In the genomic region with DNA sequence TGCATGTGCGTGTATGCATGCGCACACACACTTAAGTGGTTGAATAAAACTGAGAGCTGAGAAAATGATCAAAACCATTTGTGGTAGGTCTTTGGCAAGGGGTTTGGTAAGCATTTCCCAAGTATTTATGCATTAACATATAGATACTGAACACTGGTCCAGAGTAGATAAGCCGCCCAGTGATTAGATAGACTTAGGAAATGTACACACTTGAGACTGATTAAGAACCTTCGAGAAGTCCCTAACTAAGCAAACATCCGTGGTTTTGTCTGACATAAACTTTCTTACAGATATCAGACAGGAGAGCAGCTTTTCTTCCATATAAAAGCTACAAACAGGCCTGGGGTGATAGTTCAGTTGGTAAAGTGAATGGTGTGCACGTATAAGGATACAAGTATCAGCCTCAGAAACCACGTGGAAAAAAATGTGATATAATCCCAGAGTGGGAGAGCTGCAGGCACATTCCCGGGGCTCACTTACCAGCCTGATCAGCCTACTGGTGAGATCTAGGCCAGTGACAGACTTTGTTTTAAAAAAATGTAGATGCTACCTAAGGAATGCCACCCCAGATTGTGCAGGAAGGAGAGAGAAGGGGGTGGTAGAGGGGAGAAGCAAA, we compare ENCODE assay signal across 21 mouse cellular contexts.
"Had no signal": no experiment of that assay in that cellular context is flagged by ENCODE, and none has a peak within 500 bp of the region (broad histone marks: within the 10 kb centered on the region; RNA-seq: fewer than 3 reads in every experiment).

No protein-coding gene starts in this region.

- H3K4me3 ChIP-seq: layer of hippocampus, adult 2 months; left cerebral cortex, adult 2 months; liver, embryonic 13.5 days; midbrain, embryonic 12.5 days; midbrain, embryonic 15.5 days; neural tube, embryonic 12.5 days; neural tube, embryonic 15.5 days had no signal

- H3K27me3 ChIP-seq: liver, embryonic 13.5 days; midbrain, embryonic 12.5 days; midbrain, embryonic 15.5 days; neural tube, embryonic 12.5 days; neural tube, embryonic 15.5 days had no signal

- H3K27ac ChIP-seq: kidney, postnatal 0 days; layer of hippocampus, adult 2 months; left cerebral cortex, adult 2 months; liver, embryonic 13.5 days; macrophage; midbrain, embryonic 12.5 days; midbrain, embryonic 15.5 days; neural tube, embryonic 12.5 days; neural tube, embryonic 15.5 days had no signal

- H3K4me1 ChIP-seq: liver, embryonic 13.5 days; midbrain, embryonic 12.5 days; midbrain, embryonic 15.5 days; neural tube, embryonic 12.5 days; neural tube, embryonic 15.5 days had no signal

- H3K36me3 ChIP-seq: liver, embryonic 13.5 days; midbrain, embryonic 12.5 days; midbrain, embryonic 15.5 days; neural tube, embryonic 12.5 days; neural tube, embryonic 15.5 days had no signal

- H3K4me2 ChIP-seq: liver, embryonic 13.5 days; midbrain, embryonic 12.5 days; midbrain, embryonic 15.5 days; neural tube, embryonic 12.5 days; neural tube, embryonic 15.5 days had no signal

- ATAC-seq: midbrain, embryonic 15.5 days had no signal

- H3K9ac ChIP-seq: liver, embryonic 13.5 days; midbrain, embryonic 12.5 days; midbrain, embryonic 15.5 days; neural tube, embryonic 12.5 days; neural tube, embryonic 15.5 days had no signal

- DNase-seq: kidney, adult 2 months; kidney, postnatal 25 days; layer of hippocampus, adult 9-11 months; layer of hippocampus, postnatal 36 days; liver, embryonic 13.5 days; lung, adult 2 months; lung, postnatal 14 days; right cerebral cortex, adult 18-20 months; right cerebral cortex, postnatal 14 days; right cerebral cortex, postnatal 4 days; spleen, adult 18-20 months; thymus, adult 18-20 months; thymus, postnatal 36 days had no signal

- H3K9me3 ChIP-seq: liver, embryonic 13.5 days; midbrain, embryonic 12.5 days; midbrain, embryonic 15.5 days; neural tube, embryonic 12.5 days; neural tube, embryonic 15.5 days had no signal
